Mouse (Mus musculus) hindbrain, embryonic 10.5 days (tissue): ENCODE data around the gene Naa35. TPM values are rescaled to one million over a fixed set of nuclear protein-coding genes. Genes with fewer than 3 reads are reported as not detected.

ENCODE experiments used
- DNase-seq: peaks from one replicate; pipeline ENCODE4 v3.0.0-alpha.2; 2017; ENCODE audit warnings: low spot score
- H3K27ac ChIP-seq: fragments of 300-500 bp; sonication (generic); 2 replicates; pipeline ENCODE4 v1.5.1; 2016; ENCODE audit warnings: mild to moderate bottlenecking, moderate library complexity
- H3K27me3 ChIP-seq: fragments of 300-500 bp; sonication (generic); 2 replicates; pipeline ENCODE4 v1.6.1; 2016; ENCODE audit warnings: mild to moderate bottlenecking; ENCODE audit not compliant: poor library complexity, insufficient read depth, severe bottlenecking
- H3K36me3 ChIP-seq: fragments of 300-500 bp; sonication (generic); 2 replicates; pipeline ENCODE4 v1.6.1; 2016; ENCODE audit warnings: mild to moderate bottlenecking, moderate library complexity
- H3K4me1 ChIP-seq: fragments of 300-500 bp; sonication (generic); replicated peaks from 2 replicates; pipeline ENCODE4 v1.6.1; 2016; ENCODE audit warnings: mild to moderate bottlenecking
- H3K4me3 ChIP-seq: fragments of 300-500 bp; sonication (generic); 2 replicates; pipeline ENCODE4 v1.5.1; 2016; ENCODE audit warnings: mild to moderate bottlenecking, moderate library complexity
- H3K9me3 ChIP-seq: fragments of 300-500 bp; sonication (generic); 2 replicates; pipeline ENCODE4 v1.6.1; 2016; ENCODE audit warnings: mild to moderate bottlenecking, moderate library complexity
- WGBS: fragments of 180-500 bp; shearing (Covaris S2); methylation state at CpG from one replicate; pipeline ENCODE4 v1.1.7; 2016; 5-methylcytosine and 5-hydroxymethylcytosine counted together
- polyA plus RNA-seq: library from polyadenylated mRNA; unstranded; fragments of >200 nt; fragmentation: Nextera tagmentation; extraction: Ambion mirVana; gene quantifications from 2 replicates; pipeline ENCODE4 v1.2.1, GENCODE M21; 2016

The Naa35 gene
- polyA plus RNA-seq, 1 experiment from 2014 or later, result 104 TPM

- Histone ChIP-seq H3K27ac (no peak overlapping the region; the same call in 1 of the 2 replicates), H3K27me3 (peaks cover 46% of the 10 kb centered on the region; the same call in 1 of the 2 replicates), H3K9me3 (no peaks in the 10 kb centered on the region), H3K4me3 (no peak overlapping the region), H3K36me3 (no peaks in the 10 kb centered on the region), H3K4me1 (peaks cover 22% of the 10 kb centered on the region; the same call in 1 of the 2 replicates)
- WGBS, result 85% methylated on average over 3 of the region's 3 CpGs
- no peak for DNase-seq
These were observed 100.2 kb downstream of the Naa35 start for GRCm38 (mm10) chr13:59685236-59685635.

Other genes starting within 250 kb of the Naa35 start
- gene Agtpbp1, start within 50 bp of the Naa35 start, polyA plus RNA-seq, result 11.3 and 12.3 TPM in 2 replicates
- 144 and 181 TPM in 2 replicates for gene Golm1, start 90.6 kb downstream of the Naa35 start, polyA plus RNA-seq
- not detected in 2 replicates for gene 4921517D22Rik, start 108.8 kb downstream of the Naa35 start, polyA plus RNA-seq
- 0.05 TPM in 1 of 2 replicates, not detected in the other for gene Spata31d1a, start 125.1 kb downstream of the Naa35 start, polyA plus RNA-seq
- 0.04 TPM in 1 of 2 replicates, not detected in the other for gene Spata31d1b, start 127.0 kb downstream of the Naa35 start, polyA plus RNA-seq
- not detected in 2 replicates for gene Spata31d1d, start 146.5 kb downstream of the Naa35 start, polyA plus RNA-seq
- 0.18 TPM in 1 of 2 replicates, not detected in the other for gene 1700014D04Rik, start 161.5 kb downstream of the Naa35 start, polyA plus RNA-seq
- 101 and 116 TPM in 2 replicates for gene Isca1, start 184.6 kb downstream of the Naa35 start, polyA plus RNA-seq
- gene Gm49354, start 197.0 kb downstream of the Naa35 start, polyA plus RNA-seq, result not detected in 2 replicates
- gene Tut7, start 237.9 kb downstream of the Naa35 start, polyA plus RNA-seq, result 35.4 and 40.2 TPM in 2 replicates